Mouse (Mus musculus) T-cell, adult 2 months (primary cell): Measurements from ENCODE around the gene Pank2.
"Not testable (repeated sequence)": the region's sequence is repeated elsewhere in the genome, so short reads cannot be mapped to it uniquely, and the experiment has no call there.

ENCODE experiments used
- DNase-seq: peaks from one replicate; pipeline ENCODE4 v3.0.0; 2022; ENCODE audit warnings: low spot score

The Pank2 gene

GRCm38 (mm10) chr2:131262213-131262672 lies at the start of gene Pank2:
TSS of gene Pank2 (plus strand) at chr2:131262495.
- peak; percentile 96 for DNase-seq

DNA sequence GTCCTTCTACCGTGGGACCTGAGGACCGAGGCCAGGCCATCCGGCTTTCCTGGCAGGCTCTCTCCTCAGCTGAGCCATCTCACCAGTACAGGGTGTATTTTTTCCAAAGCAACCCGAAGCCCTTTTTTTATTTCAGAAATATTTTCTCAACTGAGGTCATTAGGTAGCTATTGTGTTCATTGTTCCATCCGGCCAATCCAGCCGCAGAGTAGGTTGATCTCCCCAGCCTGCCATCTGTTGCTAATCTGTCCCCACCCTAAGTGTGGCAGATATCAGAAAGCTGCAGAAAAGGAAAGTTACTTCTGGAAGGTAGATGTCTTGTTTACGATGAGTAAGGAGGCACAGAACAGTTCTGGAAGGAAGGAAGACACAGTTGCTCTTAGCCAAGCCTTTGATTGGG lies 48.5 kb upstream of the Pank2 start:
- no peak for DNase-seq

DNA sequence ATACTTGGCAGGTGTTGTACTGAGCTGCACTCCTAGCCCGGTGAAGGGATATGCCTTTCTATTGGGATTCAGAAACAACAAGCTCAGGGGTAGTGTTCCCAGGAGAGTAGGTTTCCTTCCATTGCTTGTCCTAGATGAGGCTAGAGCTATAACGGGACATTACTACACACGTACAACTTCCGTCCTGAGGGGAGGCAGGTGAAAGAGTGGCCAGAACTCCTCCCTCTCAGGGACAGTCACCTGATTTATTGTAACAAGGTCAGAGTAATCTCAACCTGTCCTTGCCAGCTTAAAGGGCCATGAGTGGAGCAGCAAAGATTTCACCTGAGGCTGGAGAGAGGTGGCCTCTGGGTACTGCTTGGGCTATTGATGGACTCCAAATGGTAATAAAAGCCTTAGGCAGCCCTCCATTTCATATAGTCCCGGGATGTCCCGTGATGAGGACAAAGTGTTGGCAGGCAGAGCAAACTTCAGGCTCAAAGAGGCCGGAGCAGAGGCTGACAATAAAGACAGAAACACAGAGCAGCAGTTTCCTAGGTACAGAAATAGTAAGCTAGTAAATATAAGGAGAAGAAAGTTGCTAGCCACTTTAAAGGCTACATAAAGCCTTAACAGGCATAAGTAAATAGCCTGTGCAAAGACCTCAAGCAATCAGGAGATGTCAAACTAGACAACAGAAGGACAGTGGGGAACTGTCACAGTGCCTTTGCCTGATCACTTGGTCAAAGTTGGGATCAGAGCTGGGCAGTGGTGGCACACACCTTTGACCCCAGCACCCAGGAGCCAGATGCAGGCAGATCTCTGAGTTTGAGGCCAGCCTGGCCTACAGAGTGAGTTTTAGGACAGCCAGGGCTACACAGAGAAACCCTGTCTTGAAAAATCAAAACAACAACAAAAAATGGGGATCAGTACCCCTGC lies 46.1 kb upstream of the Pank2 start:
- DNase-seq, result no peak

DNA sequence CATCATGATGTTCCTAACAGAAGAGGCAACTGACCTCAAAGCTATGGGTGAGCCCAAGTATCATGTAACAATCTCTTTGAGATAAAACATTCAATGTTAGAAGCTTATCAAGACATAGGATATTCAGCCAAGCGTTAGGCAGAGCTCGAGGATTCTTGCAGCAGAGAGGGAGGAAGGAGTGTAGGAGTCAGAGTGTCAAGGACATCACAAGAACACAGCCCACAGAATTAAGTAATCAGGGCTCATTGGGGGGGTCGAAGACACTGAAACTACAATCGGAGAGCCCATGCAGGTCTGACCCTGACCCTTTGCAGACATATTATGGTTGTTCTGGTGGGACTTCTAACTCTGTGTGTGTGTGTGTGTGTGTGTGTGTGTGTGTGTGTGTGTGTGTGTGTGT lies 42.3 kb upstream of the Pank2 start:
- no peak for DNase-seq

DNA sequence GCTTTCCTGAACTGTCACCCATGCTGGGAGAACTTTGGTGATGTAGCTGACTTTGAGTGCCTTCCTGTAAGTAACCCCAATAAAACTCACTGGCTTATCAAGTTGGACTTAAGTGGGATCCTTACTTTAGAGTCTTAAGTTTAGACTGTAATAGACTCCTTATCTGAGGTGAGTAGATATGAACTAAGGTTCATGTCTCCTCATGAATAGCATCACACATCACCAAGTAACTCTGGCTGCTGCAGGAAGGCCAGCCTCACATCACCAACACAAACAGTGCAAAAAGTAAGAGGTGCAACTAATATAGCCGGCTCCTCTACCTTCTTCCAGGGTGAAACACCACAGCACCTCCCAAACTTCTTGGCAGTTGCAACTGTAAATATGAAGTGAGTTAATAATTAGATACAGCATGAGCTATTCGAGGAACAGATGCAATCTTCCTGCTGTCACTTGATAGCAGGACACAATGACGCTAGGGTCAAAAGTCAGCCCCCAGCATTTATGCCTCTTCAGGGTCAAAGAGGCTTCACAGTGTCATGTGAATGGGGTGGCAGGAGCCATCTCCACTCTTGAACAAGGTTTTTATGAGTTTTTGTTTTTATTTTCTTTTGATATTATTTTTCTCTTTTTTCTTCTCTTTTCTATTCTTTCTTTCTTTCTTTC lies 40.3 kb upstream of the Pank2 start:
- DNase-seq, result no peak

GRCm38 (mm10) chr2:131222562-131222961 lies 39.7 kb upstream of the Pank2 start:
- no peak for DNase-seq

DNA sequence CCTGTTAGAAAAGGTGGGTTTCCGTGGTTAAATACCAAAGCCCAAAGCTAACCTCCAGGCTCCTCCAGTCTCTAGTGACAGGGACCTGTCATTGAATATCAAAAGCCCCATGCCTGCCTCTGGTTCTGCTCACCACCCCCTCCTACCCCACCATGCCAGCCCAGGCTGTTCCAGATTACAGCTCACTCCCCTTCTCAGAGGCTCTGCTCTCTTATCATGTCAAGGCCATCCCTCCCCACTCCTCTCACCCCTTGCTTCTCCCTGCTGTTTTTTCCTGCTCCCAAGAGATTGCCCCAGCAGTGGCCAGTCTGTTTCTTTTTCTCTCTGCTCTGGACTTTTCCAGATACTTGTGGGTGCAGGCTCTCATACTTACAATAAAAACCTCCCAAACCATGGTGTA lies 38.7 kb upstream of the Pank2 start:
- no peak for DNase-seq

GRCm38 (mm10) chr2:131225178-131225577 lies 37.1 kb upstream of the Pank2 start:
- DNase-seq, result no peak

DNA sequence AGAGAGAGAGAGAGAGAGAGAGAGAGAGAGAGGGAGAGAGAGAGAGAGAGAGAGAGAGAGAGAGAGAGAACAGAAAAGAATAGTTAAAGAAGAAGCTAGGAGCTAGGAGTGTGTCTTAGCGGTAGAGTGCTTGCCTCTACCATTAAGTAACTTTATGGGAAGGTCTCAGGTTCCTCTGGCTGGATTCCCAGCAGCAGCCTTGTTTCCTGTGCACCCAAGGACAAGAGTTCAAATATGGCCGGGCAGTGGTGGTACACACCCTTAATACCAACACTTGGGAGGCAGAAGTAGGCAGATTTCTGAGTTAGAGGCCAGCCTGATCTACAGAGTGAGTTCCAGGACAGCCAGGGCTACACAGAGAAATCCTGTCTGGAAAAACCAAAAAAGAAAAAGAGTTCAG lies 35.6 kb upstream of the Pank2 start:
- not testable (repeated sequence) for DNase-seq

GRCm38 (mm10) chr2:131227243-131227642 lies 35.1 kb upstream of the Pank2 start:
- DNase-seq, result no peak

DNA sequence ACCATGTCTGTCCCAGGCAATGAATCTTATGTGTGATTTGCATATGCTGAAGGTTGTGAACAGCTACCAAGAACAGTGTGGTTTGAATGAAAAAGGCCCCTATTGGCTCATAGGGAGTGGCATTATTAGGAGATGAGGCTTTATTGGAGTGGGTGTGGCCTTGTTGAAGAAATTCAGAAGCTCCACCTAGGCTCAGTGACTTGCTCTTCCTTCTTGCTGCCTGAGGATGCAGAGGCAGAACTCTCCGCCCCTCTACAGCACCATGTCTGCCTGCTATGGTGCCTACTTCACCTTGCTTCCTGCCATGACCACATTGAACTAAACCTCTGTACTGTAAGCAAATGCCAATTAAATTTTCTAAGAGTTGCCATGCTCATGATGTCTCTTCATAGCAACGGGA lies 29.7 kb upstream of the Pank2 start:
- peak; percentile 29 for DNase-seq

- peak; percentile 93 for DNase-seq
Observed at GRCm38 (mm10) chr2:131233307-131234126, 28.8 kb upstream of the Pank2 start, which contains the start of gene Mavs. TSS of gene Mavs (plus strand) at chr2:131234063.

DNA sequence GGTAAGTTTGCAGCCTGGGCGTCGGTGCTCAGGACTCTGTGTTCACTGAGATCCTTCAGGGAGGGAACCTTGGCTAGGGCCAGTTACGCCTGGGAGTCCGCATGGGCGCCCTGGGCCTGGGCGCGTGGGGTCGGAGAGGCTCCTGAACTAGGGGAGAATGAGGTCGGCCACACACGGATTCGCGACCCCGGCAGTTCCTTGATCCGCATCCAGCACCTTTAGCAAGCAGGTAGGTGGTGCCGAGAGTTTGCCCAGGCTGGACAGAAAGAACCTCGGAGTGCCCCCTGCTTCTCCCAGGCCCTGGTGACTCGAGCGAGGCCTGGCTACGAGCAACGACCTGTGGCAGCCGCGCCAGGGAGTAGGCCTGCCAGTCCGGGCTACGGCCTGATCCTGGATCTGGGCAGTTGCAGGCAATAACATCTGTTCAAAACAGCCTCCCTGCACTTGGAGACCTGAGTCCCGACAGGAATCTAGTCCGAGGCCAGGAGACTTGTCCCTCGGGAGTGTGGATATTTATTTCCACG lies 28.1 kb upstream of the Pank2 start:
- DNase-seq, result no peak

DNA sequence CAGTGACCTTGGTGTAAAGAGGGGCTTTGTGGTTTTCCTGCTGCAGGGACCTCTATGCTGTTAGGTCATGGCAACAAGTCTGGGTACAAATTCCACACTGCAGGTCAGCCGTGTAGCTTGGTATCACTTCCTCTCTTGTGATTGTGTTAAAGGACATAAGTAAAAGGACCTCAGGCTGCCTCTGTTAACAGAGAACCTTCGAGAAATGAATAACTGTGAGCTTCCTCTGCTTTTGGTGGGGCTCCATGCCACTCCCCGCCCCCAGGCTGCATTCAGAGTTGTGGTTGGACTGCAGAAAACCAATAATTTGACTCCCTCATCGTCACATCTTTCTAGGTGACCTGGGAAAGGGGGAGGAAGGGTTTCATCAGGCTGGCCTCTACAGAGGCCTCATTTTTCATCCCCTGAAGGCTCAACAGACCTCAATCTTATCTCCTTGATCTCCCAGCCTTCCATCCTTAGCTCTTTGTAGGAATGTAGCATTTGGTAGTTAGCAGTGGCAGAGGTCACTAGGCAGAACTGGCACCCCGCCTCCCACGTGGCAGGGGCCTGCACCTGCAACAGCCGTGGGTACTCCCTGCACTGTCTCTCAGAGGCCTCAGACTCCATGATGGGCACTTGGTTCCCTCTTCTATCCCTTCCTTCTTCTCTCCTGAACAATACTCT lies 27.2 kb upstream of the Pank2 start:
- DNase-seq, result no peak

GRCm38 (mm10) chr2:131242180-131242579 lies 20.1 kb upstream of the Pank2 start:
- DNase-seq, result no peak

DNA sequence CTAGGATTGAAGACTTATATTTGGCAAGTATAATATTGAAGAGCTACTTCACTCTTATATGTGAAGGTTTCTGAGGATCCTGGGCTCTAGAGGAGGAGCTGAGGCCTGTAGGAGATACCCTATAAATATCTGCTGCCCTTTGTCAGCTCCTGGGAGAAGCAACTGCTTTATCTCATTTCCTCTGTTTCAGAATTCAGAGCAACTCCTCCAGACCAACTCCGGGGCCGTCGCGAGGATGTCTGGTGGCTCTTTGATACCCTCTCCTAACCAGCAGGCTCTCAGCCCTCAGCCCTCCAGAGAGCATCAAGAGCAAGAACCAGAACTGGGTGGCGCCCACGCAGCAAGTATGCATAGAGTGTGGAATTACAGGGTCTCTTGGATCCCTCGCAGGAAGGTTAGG lies 19.4 kb upstream of the Pank2 start:
- DNase-seq, result no peak

- DNase-seq, result peak; percentile 58
Observed at GRCm38 (mm10) chr2:131253681-131254328, 8.5 kb upstream of the Pank2 start.

DNA sequence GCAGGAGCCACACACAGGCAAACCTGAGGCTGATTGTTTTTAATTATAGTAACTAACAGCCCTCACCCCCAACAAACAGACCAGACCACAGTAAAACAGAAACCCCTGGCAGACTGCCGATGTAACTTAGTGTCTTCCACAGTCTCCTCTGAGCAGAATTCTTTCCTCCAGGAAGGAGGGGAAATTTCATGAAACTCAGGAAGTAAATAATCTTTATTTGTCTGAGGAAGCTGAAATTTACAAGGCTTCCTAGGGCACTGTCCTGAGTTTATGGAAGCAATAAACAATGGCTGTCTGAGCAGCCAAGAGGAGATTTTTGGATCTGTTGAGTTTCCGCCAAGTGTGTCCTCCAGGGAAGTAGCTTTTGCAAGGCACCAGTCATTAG lies 8.0 kb upstream of the Pank2 start:
- no peak for DNase-seq

DNA sequence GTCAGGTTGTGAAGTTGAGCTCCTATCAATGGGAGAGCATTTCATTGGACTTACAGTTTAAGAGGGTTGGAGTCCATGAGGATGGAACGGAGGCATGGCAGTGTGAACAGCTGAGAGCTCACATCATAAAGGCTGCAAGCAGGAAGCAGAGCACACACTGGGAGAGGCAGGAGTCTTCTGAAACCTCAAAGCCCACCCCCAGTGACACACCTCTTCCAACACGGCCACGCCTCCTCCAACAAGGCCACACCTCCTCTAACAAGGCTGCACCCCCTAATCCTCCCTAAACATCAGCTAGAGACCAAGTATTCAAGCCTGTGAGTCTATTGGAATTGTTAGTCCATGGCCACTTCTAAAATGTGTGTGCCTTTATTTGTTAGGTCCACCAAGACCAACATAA lies 6.6 kb upstream of the Pank2 start:
- peak; percentile 14 for DNase-seq

DNA sequence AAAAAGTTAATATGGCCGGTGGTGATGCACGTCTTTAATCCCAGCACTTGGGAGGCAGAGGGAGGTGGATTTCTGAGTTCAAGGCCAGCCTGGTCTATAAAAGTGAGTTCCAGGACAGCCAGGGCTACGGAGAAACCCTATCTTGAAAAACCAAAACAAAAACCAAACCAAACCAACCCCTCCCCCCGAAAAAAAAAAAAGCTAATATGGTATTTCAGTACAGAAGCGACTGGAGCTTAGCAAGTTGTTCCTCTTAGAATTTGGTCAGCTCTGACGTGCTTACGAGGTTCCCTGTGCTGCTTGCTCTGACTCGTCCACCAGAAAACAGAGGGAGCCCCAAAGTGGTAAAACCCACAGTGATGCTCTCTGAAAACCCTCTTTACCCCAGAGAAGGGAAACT lies 3.6 kb upstream of the Pank2 start:
- no peak for DNase-seq
